Mouse (Mus musculus): ENCODE data around the gene Rce1. TPM values are rescaled to one million over a fixed set of nuclear protein-coding genes. Genes with fewer than 3 reads are reported as not detected.
A peak's percentile ranks its signal among the peaks of the same experiment; 100 is the strongest.

Rce1 gene
- total RNA-seq (2015) (25.7 and 26.5 TPM in 2 replicates), total RNA-seq (2017) (14.0 and 24.6 TPM in 2 replicates)

- ATAC-seq (replicated peaks; ENCODE audit: poor library complexity) = peak; percentile 86
Observed at GRCm38 (mm10) chr19:4625179-4625828, at the start of gene Rce1. Rce1 (minus strand) TSS chr19:4625641.

GRCm38 (mm10) chr19:4672401-4672800 lies 47.0 kb upstream of the Rce1 start:
- ATAC-seq (replicated peaks; ENCODE audit: poor library complexity) = no peak

GRCm38 (mm10) chr19:4670776-4671175 lies 45.3 kb upstream of the Rce1 start:
- no peak for ATAC-seq (replicated peaks; ENCODE audit: poor library complexity)

- ATAC-seq (replicated peaks; ENCODE audit: poor library complexity) = no peak
Observed at GRCm38 (mm10) chr19:4666815-4667214, 41.4 kb upstream of the Rce1 start.

- no peak for ATAC-seq (replicated peaks; ENCODE audit: poor library complexity)
Observed at GRCm38 (mm10) chr19:4658156-4658555, 32.7 kb upstream of the Rce1 start.

- ATAC-seq (replicated peaks; ENCODE audit: poor library complexity) = no peak
Observed at GRCm38 (mm10) chr19:4646917-4647492, 21.6 kb upstream of the Rce1 start.

- no peak for ATAC-seq (replicated peaks; ENCODE audit: poor library complexity)
Observed at GRCm38 (mm10) chr19:4644271-4644670, 18.8 kb upstream of the Rce1 start.

GRCm38 (mm10) chr19:4635986-4636385 lies 10.5 kb upstream of the Rce1 start:
- ATAC-seq (replicated peaks; ENCODE audit: poor library complexity) = no peak

- peak; percentile 66 for ATAC-seq (replicated peaks; ENCODE audit: poor library complexity)
Observed at GRCm38 (mm10) chr19:4628819-4629218, 3.4 kb upstream of the Rce1 start.

- peak; percentile 48 for ATAC-seq (replicated peaks; ENCODE audit: poor library complexity)
Observed at GRCm38 (mm10) chr19:4625829-4626535, 541 bp upstream of the Rce1 start.

GRCm38 (mm10) chr19:4624406-4625178 lies 849 bp downstream of the Rce1 start:
- 0 out of 2 replicates have a peak, but pooled peaks have one; percentile 5 for ATAC-seq (replicated peaks; ENCODE audit: poor library complexity)

- ATAC-seq (replicated peaks; ENCODE audit: poor library complexity) = no peak
Observed at GRCm38 (mm10) chr19:4624006-4624405, 1.4 kb downstream of the Rce1 start.

- ATAC-seq (replicated peaks; ENCODE audit: poor library complexity) = no peak
Observed at GRCm38 (mm10) chr19:4623419-4623818, 2.0 kb downstream of the Rce1 start.

- ATAC-seq (replicated peaks; ENCODE audit: poor library complexity) = no peak
Observed at GRCm38 (mm10) chr19:4622780-4623179, 2.7 kb downstream of the Rce1 start.

GRCm38 (mm10) chr19:4620721-4621120 lies 4.7 kb downstream of the Rce1 start:
- ATAC-seq (replicated peaks; ENCODE audit: poor library complexity) = no peak

- no peak for ATAC-seq (replicated peaks; ENCODE audit: poor library complexity)
Observed at GRCm38 (mm10) chr19:4619461-4619860, 6.0 kb downstream of the Rce1 start.

- ATAC-seq (replicated peaks; ENCODE audit: poor library complexity) = no peak
Observed at GRCm38 (mm10) chr19:4618183-4618582, 7.3 kb downstream of the Rce1 start.

- no peak for ATAC-seq (replicated peaks; ENCODE audit: poor library complexity)
Observed at GRCm38 (mm10) chr19:4616546-4616945, 8.9 kb downstream of the Rce1 start.

GRCm38 (mm10) chr19:4615151-4616093 lies 10.0 kb downstream of the Rce1 start, which contains the start of gene Lrfn4:
Lrfn4 (minus strand) TSS chr19:4615667.
- ATAC-seq (replicated peaks; ENCODE audit: poor library complexity) = peak; percentile 85
